Mouse (Mus musculus) embryo, embryonic 10 days (tissue): ENCODE measurements at regions not wholly inside any gene's neighbourhood (a gene's known extent, or its start where the extent isn't known, plus 50 kb on each side); places are given as distances from the start of the nearest gene placed in this dataset.

Experiments used
- DNase-seq: peaks from one replicate; pipeline ENCODE4 v3.0.0-alpha.2; 2015; ENCODE audit warnings: low spot score

DNA sequence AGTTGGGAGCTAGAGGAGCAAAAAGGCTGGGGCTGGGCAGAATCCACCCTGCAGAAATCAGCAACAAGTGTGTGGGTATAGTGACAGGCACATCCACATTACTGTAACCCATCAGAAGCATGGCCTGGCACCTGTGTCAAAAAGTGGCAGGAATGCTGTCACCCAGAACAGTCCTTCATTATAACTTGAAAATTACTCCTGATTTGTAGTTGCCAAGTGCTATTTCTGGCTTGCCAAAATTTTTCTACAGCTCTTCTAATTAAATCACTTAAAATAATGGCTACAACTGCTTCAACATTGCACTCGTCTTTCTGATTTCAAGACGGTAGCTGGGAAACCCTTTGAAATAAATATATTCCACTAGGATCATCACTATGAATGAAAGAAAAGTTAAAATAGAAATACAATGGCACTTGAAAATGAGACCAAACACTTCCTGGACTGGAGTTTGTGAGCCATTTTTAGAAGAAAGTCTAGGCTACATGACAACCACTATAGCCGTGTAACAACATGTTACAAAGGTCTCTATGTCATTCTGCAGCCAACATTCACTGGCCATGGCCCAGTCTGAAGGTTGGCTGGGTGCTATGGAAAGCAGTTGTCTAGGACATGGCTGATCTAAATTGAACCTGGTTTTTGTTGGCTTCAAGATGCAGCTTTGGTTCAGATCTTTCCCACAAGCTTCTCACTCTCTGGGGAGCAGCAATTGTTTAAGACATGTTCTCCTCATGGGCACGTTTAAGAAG is 190.6 kb upstream of the Tapt1 start:
- DNase-seq: no peak

DNA sequence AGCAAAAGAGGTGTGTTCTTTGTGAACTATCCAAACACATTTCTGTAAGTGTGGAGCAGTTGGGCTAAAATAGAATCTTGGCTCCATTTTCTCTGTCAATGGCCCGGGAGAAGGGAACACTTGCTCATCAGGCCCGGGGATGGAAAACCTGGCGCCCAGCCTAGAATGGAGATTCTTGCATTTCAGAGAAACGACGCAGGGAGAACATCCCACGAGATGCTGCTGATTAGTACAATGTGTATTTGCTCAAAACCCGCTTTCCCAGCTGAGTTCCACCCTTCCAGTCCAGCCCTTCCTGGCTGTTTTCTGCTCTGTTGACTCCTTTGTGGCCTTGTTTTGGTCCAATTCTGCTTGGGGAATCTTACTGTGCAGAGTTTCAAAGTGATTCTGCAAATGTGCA is 188.0 kb upstream of the Tapt1 start:
- no peak for DNase-seq

DNA sequence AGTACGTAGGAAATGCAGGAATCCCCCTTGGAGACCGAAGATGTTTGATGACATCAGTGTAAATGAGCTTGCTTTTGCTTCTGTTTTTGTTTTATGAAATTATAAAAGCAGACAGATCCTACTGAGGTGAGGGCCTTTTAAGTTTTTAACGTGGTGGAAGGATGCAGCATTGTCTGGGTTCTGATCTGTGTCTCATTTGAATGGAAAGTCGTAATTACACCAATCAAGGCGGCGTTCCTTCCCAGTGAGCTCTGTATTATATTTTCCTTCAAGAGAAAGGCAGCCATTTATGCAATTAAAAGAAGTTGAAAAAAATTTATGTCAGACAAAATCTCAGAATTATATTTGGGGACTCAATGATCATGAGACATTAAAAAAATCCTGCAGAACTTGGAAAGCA is 176.9 kb upstream of the Tapt1 start:
- no peak for DNase-seq

DNA sequence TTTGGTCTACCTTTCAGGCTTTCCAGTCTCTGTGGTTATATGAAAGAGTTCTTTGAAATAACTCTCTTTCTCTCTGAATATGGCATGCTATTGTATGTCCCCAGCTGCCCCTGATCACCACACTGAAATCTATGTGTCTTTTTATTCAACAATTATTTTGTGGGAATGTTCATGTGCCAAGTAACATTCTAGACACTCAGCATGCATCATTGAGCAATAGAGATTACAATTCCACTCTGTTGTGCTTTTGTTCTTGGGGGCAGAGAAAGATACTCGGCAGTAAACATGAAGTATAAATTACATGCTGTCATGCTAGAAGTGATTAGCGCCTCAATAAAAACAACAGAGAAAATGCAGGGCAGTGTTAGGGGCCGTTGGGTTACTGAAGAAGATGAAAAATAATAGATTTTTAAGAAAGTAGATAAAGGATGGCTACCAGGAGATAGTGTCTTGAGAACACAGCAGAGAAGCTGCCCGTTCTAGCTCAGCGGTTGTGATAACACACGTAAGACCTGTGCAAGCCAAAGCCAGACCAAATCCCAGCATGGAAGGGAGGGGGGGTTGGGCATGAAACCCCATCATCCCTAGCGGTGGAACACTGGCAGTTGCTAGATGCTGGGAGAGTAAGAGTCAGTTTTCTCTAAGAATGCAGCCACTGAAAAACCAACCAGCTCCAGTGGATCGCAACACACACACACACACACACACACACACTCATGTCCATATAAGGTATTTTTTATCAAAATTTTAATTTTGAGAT is 174.3 kb upstream of the Tapt1 start:
- no peak for DNase-seq

DNA sequence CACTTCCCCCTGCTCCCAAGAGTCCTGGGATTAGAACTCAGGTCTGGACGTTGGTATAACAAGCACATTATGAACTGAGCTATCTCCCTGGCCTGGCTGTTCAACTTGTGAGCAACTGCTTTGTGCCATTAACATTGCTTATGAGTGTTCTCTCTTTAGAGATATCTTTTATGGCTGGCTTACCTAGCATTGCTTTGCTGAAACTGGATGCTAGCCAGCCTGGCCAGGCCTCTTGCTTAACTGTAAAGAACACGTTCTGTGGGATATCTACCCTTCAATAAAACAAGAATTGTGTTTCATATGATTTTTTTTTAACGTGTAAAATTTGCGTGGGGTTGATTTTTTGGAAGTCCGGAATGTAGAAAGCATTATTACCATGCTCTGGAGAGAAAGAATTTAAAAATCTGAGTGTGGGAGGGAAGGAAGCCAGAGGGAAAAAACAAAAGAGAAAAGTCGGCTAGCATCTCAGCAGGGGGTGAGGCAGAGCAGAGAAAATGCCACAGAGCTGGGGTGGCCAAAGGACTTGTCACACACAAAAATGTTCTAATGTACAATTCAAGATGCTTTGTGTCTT is 160.9 kb upstream of the Tapt1 start:
- no peak for DNase-seq

DNA sequence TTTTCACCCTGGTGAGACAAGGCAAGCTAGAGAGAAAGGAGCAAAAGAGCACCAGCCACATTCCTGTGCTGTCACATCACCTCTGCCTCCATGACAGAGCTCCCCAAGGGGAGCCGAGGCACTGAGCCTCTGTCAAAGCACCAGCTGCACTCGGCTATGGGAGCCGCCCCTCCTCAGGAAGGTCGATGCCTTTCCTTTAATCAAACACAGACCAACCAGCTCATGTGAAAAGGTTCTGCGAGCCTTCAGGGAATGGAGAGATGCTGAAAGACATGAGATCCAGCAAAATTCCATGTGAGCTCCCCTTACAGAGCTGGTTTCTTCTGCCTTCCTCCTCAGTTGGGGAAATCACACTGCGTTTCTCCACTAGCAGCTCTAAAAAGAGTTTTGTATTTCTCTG is 159.8 kb upstream of the Tapt1 start:
- peak; percentile 63 for DNase-seq

DNA sequence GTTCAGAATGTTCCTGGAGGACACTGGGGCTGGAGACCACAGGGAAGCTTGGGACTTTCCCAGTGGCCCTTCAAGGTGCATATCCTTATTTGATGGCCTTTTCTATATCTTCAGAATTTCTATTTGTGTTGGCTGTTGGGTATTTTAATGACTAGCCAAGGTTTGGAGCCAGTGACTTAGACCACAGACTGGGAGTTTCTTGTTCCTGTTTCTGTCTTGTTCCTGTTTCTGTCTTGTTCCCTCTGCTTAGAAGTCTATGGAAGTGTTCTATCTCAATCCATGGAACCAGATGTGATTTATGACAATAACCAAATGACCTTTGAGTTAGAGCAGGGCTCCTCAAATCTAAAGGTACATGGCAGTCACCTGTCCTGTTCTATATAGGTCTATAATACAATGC is 156.6 kb upstream of the Tapt1 start:
- no peak for DNase-seq

DNA sequence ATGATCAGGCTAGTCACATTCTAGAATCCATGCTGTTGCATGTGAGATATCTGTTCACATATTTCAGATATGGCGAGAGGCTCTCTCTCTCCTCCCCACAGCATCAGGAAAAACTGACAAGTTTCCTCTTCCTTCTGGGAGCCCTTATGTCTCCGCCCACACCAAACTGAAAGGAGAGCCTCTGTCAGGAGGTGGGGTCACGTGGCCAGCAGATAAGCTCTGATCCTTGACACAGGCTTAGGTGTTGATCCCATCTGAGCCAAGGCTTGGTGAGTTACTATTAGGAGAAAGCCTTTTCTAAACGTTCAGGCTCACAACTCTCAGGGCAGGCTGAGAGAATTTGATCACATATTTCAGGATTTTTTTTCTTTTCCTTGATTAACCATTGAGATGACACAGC is 143.6 kb upstream of the Tapt1 start:
- peak; percentile 20 for DNase-seq

DNA sequence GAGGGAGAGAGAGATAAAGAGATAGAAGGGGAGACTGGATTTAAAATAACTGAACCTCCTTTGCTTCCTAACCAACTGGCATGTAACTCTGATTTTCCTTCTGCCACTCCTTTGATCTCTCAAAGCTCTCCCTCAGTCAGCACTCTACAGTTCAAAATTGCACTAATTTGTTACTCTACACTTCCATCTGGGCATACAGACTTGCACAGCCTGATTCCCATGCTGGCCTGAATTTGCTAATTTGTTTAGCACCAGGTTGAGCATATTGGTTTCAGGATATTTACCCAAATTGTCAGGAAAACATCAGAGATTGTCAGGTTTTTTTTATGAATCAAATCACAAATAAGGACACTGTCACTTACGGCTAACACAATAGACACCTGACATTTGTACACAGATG is 125.9 kb upstream of the Tapt1 start:
- DNase-seq: no peak

DNA sequence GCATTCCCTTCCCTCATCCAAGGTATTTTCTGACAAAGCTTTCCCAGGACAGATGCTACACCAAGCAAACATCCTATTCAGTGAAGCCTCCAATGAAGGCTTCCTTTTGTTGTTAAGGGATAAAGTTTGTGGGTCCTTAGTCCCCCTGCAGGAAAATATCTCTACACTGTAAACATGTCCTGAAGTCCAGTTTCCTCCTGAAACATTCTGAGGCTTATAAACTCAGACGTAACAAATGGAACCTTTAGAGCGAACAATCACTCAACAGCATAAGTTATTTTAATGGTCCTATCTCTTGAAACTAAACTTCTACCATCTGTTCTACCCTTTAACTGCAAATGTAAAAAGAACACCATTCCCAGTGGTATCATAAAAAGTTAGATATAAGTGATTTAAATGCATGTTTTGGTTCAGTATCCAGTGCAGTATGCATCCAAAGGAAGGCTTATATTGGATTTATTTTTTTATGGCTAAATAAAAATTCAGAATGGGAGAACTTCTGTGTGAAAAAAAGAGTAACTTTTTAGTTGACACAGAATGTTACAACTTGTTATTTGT is 115.1 kb upstream of the Tapt1 start:
- no peak for DNase-seq

DNA sequence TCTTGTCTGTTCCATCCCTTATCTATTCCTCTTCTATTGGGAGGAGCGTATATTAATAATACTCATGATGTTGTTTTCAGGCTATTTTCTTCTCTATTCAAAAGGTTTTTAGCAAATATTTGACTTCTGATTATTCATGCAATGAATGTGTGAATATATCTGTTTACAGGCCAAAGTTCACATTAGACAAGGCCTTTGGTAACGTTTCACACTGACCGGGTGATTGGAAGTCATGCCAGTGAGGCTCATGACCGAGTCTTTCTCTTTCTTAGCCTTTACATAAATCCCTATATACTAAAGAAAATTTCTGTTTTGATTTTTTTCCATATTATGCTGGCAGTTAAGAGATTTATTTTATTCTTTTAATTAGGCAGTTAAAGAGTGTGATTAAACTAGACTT is 112.2 kb upstream of the Tapt1 start:
- no peak for DNase-seq

DNA sequence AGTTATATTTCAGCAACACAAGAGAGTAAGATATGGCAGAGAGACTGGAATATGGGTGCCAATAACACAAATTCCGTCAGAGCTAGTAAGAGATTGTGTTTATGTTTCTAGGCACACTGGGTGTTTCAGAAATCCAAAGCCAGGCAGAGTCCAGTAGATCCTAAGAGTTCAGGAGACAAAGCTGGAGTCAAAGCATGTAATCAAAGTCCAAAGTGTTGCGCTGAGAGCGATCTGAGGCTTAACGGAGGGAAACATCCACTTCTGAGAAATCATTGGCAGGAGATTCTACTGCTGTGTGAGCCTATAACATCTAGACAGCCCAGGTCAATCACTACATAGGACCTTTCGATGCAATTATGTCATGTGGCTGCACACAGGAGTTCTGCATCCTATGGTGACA is 109.3 kb upstream of the Tapt1 start:
- no peak for DNase-seq

DNA sequence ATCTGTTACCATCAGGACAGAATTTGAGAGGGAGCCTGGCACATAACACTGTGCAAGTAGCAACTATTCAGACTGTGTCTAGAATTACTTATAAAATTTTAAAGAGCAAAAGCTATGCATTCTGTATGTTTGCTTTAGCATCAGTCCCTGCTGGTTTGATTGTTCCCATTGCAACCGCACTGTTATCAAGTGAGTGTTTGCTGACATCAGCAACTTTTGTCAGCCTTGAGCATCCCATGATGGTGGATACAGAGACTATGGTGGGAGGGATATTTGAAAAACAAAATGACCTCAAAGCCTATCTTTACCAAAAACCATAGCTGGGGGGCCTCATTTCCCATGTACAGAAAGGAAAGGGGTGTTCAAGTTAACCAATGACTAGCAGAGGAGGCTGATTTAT is 93.2 kb upstream of the Tapt1 start:
- DNase-seq: no peak

DNA sequence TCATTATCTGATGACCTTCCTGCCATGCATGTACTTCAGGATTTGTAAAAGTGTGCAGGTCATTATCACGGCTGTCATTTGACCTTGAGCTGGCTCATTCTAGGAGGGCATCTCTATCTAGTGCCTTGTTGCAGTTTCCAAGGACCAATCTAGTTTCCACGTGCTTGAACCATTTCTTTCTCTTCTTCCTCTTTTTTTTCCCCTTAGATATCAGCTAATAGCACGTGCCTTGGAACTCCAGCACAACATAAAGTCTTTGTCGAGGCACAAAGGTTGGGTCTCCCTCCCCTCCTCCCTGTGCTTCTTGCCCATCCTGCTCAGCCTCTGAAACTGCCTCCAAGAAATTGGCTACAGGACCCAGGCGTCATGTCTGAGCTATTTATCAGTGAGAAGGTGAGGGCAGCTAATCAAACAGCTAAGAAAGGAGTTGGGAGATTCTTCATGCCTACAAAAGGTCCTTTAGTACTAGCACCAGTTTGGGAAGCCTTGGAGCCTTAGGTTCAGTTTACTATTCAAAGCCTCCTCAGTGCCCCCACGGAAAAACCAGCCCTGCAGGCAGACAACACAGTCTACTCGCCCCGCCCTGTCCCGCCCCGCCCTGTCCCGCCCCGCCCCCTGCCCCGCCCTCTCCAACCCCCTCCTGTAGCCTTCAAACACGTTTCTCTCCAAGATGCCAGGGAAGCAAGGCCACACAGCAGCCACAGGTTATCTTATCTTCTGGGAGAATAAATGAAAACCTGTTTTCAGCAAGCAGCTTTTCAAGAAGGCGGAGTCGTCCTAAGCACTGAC is 80.5 kb upstream of the Tapt1 start:
- DNase-seq: no peak

DNA sequence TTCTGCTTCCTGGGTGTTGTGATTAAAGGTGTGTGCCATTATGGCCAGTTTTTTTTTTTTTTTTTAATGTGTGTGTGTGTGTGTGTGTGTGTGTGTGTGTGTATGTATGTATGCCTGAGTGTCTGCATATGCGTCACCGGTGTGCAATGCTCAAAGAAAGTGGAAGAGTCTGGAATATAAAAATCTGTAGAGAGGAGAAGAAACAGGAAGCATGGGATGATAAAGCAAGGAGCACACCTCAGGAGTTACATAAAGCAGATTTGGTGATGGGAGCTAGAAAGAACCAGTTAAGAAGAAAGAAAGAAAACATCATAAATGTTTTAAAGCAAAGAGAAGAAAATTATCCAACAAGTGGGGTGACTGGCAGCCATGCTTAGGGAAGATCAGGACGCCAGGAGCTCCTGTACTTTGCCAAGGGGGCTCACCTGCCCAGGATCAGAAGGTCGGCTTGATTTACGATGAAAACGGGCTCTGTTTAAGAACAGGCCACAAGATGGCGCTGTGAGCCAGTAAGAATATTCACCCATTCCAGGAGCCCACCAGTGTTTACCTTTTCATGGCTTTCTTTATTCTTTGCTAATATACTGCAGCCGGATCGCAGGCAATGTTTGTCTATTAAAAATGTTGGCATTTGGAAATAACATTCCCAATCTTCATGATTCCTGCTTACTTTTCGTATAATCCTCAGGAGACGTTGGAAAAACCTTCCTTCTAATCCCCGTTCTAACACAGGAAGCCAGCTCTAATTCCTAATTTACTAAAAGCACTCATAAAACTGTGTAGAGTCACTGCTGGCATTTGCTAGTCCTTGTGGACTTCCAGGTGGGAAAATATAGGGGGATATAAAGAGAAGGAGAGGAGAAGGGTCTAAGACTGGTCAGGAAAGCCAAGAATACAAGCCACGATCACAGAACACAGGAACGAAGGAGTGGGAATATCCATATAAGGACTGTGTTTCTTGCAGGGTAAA is 77.7 kb upstream of the Tapt1 start:
- peak; percentile 90 for DNase-seq

DNA sequence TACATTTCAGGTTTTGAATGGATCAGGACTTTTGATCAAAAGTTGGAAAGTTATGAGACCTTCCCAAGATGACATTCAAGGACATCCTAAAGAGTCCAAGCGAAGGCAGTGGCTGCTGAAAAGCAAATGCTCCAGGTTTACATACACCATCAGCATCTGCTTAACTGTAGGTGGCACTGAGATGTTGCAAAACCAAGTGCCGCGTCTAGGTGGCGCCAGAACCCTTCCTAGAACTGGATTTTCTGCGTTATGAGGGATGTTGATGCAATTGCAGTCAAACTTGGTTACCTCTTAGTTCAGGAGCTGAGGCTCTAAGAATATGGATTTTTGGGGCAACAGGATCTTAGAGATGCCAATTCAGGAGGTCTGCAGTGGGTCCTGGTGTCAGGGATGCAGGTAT is 58.0 kb upstream of the Tapt1 start:
- DNase-seq: peak; percentile 90
